Mouse (Mus musculus) heart, embryonic 13.5 days (tissue): ENCODE data around the gene Camkk2. TPM values are rescaled to one million over a fixed set of nuclear protein-coding genes. Genes with fewer than 3 reads are reported as not detected.
A peak's percentile ranks its signal among the peaks of the same experiment; 100 is the strongest.

Source experiments
- ATAC-seq: fragments of 200-750 bp; cut with Nextera tagmentation; 2 replicates; pipeline ENCODE4 v1.8.0; 2017; ENCODE audit warnings: moderate TSS enrichment; ENCODE audit not compliant: insufficient number of reproducible peaks, low FRiP score, low TSS enrichment; ENCODE audit errors: extremely low read depth
- H3K27ac ChIP-seq: fragments of 300-500 bp; sonication (generic); replicated peaks from 2 replicates; pipeline ENCODE4 v1.5.1; 2015; ENCODE audit warnings: moderate library complexity, mild to moderate bottlenecking, inconsistent platforms
- H3K27me3 ChIP-seq: fragments of 300-500 bp; sonication (generic); replicated peaks from 2 replicates; pipeline ENCODE4 v1.6.1; 2015; ENCODE audit warnings: mild to moderate bottlenecking, inconsistent platforms
- H3K36me3 ChIP-seq: fragments of 300-500 bp; sonication (generic); 2 replicates; pipeline ENCODE4 v1.6.1; 2015; ENCODE audit warnings: mild to moderate bottlenecking, inconsistent platforms
- H3K4me1 ChIP-seq: fragments of 300-500 bp; sonication (generic); 2 replicates; pipeline ENCODE4 v1.6.1; 2015; ENCODE audit warnings: inconsistent platforms
- H3K4me2 ChIP-seq: fragments of 300-500 bp; sonication (generic); 2 replicates; pipeline ENCODE4 v1.6.1; 2015; ENCODE audit warnings: inconsistent platforms, mild to moderate bottlenecking, moderate library complexity
- H3K4me3 ChIP-seq: fragments of 300-500 bp; sonication (generic); 2 replicates; pipeline ENCODE4 v1.5.1; 2015; ENCODE audit warnings: moderate library complexity, mild to moderate bottlenecking, inconsistent platforms
- H3K9ac ChIP-seq: fragments of 300-500 bp; sonication (generic); 2 replicates; pipeline ENCODE4 v1.6.1; 2015; ENCODE audit warnings: inconsistent platforms, mild to moderate bottlenecking, moderate library complexity
- H3K9me3 ChIP-seq: fragments of 300-500 bp; sonication (generic); 2 replicates; pipeline ENCODE4 v1.6.1; 2016; ENCODE audit warnings: inconsistent platforms
- WGBS: fragments of 180-500 bp; shearing (Covaris S2); methylation state at CpG from one replicate; pipeline ENCODE4 v1.1.7; 2015; ENCODE audit warnings: mixed read lengths; 5-methylcytosine and 5-hydroxymethylcytosine counted together
- polyA plus RNA-seq: library from polyadenylated mRNA; unstranded; fragments of >200 nt; fragmentation: Nextera tagmentation; extraction: Ambion mirVana; gene quantifications from 2 replicates; pipeline ENCODE4 v1.2.1, GENCODE M21; 2015

Gene Camkk2
- polyA plus RNA-seq, 1 experiment from 2014 or later: 14.0 TPM

GRCm38 (mm10) chr5:122731991-122732673 lies 47.1 kb downstream of the Camkk2 start:
- peak overlapping the region; percentile 34 for H3K4me2 ChIP-seq
- no peak; the same call in 1 of the 2 replicates for ATAC-seq
- H3K9me3 ChIP-seq: no peaks in the 10 kb centered on the region
- peak overlapping the region; percentile 77 for H3K27ac ChIP-seq
- H3K4me3 ChIP-seq: no peak overlapping the region
- H3K4me1 ChIP-seq: peaks cover 25% of the 10 kb centered on the region
- H3K36me3 ChIP-seq: peaks cover 29% of the 10 kb centered on the region
- 37% methylated on average over 15 of the region's 15 CpGs for WGBS
- H3K27me3 ChIP-seq: no peaks in the 10 kb centered on the region
- peak overlapping the region; percentile 12; the same call in 1 of the 2 replicates for H3K9ac ChIP-seq

DNA sequence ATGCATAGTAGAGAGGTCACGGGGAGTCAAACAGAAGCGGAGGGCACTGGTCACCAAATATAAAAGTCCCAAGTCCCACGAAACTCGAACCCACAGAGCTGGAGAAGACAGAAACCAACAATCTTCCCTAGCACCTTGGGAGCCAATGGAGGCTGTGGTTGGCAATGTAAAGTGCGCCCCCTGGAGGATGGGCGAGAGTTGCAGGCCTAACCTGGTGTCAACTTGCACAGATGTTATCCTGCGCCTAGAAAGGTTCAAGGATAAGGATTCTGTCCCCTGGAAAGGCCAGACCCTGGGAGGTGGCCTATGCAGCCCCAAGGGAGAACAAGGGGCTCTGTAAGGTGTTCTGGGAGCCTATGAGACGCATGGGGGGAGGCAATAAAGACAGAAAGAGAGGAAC lies 47.9 kb downstream of the Camkk2 start:
- Histone ChIP-seq H3K9me3 (no peaks in the 10 kb centered on the region), H3K4me2 (no peak overlapping the region), H3K9ac (no peak overlapping the region), H3K27me3 (no peaks in the 10 kb centered on the region), H3K4me3 (no peak overlapping the region), H3K36me3 (peaks cover 21% of the 10 kb centered on the region), H3K4me1 (peaks cover 25% of the 10 kb centered on the region), H3K27ac (peak overlapping the region; percentile 77)
- WGBS: 68% methylated on average over 8 of the region's 8 CpGs
- no peak for ATAC-seq

GRCm38 (mm10) chr5:122730776-122731175 lies 48.4 kb downstream of the Camkk2 start:
- Histone ChIP-seq H3K27me3 (no peaks in the 10 kb centered on the region), H3K4me2 (no peak overlapping the region), H3K9me3 (no peaks in the 10 kb centered on the region), H3K27ac (peak overlapping the region; percentile 20; the same call in 1 of the 2 replicates), H3K4me1 (peaks cover 29% of the 10 kb centered on the region), H3K36me3 (peaks cover 21% of the 10 kb centered on the region), H3K9ac (no peak overlapping the region), H3K4me3 (no peak overlapping the region)
- 68% methylated on average over 10 of the region's 10 CpGs for WGBS
- no peak for ATAC-seq

DNA sequence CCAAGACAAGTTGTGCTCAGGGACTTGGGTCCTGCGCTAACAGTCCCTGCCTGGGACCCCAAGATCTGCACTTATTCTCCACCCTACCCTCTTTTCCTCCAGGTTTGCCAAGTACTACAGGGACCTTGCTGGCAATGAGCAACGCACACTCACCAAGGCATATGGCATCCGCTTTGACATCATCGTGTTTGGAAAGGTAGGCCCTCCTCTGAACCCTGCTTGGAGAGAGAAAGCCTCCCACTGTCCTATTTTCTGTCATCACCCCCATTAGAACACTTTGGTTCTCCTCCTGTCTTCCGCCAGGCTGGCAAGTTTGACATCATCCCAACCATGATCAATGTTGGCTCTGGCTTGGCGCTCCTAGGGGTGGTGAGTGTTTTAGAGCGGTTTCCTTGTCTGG lies 52.1 kb downstream of the Camkk2 start:
- Histone ChIP-seq H3K9ac (no peak overlapping the region), H3K4me3 (no peak overlapping the region), H3K9me3 (0 out of 2 replicates have a peak, but pooled peaks cover 6% of the 10 kb centered on the region), H3K36me3 (peaks cover 32% of the 10 kb centered on the region), H3K4me2 (no peak overlapping the region), H3K27ac (no peak overlapping the region), H3K27me3 (no peaks in the 10 kb centered on the region), H3K4me1 (peaks cover 16% of the 10 kb centered on the region)
- WGBS: 91% methylated on average over 7 of the region's 7 CpGs
- no peak for ATAC-seq

GRCm38 (mm10) chr5:122726595-122726994 lies 52.6 kb downstream of the Camkk2 start:
- Histone ChIP-seq H3K4me1 (peaks cover 11% of the 10 kb centered on the region), H3K9me3 (0 out of 2 replicates have a peak, but pooled peaks cover 6% of the 10 kb centered on the region), H3K9ac (no peak overlapping the region), H3K36me3 (peaks cover 32% of the 10 kb centered on the region), H3K4me3 (no peak overlapping the region), H3K27me3 (no peaks in the 10 kb centered on the region), H3K27ac (no peak overlapping the region), H3K4me2 (no peak overlapping the region)
- ATAC-seq: no peak
- 67% methylated on average over 5 of the region's 5 CpGs for WGBS

DNA sequence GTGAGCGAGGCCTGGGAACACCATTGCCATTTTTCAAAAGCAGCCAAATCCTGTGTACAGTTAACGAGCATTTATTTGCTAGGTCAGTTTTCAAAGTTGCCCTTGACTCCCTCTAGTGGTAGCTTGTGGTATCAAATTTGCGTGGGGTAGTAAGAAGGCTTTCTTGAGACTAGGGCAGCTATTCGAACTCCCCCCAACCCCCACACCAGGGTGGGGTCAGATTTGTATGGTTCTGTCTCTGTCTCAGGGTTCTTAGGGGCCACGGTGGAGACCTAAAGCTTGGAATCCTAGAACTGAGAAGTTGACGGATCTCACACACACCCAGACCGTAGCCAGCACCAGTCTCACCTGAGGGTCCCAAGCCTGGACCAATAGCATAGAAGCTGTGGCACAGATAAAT lies 53.1 kb downstream of the Camkk2 start:
- Histone ChIP-seq H3K4me1 (peaks cover 8% of the 10 kb centered on the region; the same call in 1 of the 2 replicates), H3K9ac (no peak overlapping the region), H3K27ac (no peak overlapping the region), H3K4me2 (no peak overlapping the region), H3K36me3 (peaks cover 32% of the 10 kb centered on the region), H3K27me3 (no peaks in the 10 kb centered on the region), H3K9me3 (0 out of 2 replicates have a peak, but pooled peaks cover 6% of the 10 kb centered on the region), H3K4me3 (no peak overlapping the region)
- no peak for ATAC-seq
- 17% methylated on average over 7 of the region's 7 CpGs for WGBS

DNA sequence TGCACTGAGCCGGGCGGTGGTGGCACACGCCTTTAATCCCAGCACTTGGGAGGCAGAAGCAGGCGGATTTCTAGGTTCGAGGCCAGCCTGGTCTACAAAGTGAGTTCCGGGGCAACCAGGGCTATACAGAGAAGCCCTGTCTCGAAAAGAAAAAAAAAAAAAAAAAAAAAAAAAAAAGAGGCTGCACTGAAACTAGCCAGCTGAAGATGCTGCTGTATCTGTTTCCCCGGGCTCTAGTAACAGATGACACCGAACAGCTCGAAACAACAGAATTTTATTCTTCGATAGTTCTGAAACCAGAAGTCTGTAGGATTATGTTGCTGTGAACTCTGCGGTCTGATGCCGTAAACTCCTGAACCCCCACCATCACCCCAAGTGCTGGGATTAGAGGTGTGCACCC lies 53.8 kb downstream of the Camkk2 start:
- Histone ChIP-seq H3K4me1 (peaks cover 5% of the 10 kb centered on the region; the same call in 1 of the 2 replicates), H3K9me3 (0 out of 2 replicates have a peak, but pooled peaks cover 6% of the 10 kb centered on the region), H3K36me3 (peaks cover 27% of the 10 kb centered on the region), H3K4me3 (no peak overlapping the region), H3K27ac (no peak overlapping the region), H3K4me2 (no peak overlapping the region), H3K9ac (no peak overlapping the region), H3K27me3 (no peaks in the 10 kb centered on the region)
- ATAC-seq: no peak
- 79% methylated on average over 13 of the region's 13 CpGs for WGBS

DNA sequence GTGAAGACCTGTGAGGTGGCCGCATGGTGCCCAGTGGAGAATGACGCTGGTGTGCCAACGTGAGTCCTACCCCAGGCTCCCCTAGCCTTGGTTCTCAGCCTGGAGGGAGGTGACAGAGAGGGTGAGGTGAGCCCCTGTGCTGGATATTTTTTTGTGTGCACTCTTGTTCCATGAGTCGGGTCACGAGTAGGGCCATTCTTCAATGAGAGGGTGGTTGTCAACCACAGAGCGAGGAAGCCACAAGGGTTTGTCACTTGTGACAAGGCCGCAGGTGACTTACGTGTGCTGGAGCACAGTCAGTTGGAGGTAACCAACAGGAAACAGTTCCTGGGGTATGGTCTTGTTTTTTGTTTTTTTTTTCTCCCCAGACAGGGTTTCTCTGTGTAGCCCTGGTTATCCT lies 60.0 kb downstream of the Camkk2 start:
- Histone ChIP-seq H3K27me3 (no peaks in the 10 kb centered on the region), H3K36me3 (peaks cover 50% of the 10 kb centered on the region), H3K27ac (no peak overlapping the region), H3K9ac (no peak overlapping the region), H3K4me2 (no peak overlapping the region), H3K4me1 (peaks cover 3% of the 10 kb centered on the region; the same call in 1 of the 2 replicates), H3K9me3 (0 out of 2 replicates have a peak, but pooled peaks cover 6% of the 10 kb centered on the region), H3K4me3 (no peak overlapping the region)
- 86% methylated on average over 8 of the region's 8 CpGs for WGBS
- no peak for ATAC-seq

DNA sequence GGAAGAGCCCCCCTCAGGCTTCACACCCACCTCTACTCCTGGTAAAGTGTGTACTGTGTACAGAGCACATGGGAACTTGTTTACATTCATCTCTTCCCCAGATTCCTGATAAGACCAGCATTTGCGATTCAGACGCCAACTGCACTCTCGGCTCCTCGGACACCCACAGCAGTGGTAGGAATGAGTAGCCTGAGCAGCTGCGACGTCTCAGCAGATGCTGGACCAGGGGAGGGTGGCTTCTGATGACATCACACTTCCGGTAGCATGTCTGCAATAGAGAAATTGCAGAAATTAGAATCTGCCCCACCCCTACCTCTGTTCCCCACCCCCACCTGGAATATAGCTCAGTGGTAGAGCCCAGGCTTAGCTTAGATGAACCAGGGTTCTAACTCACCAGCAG lies 60.8 kb downstream of the Camkk2 start:
- H3K9me3 ChIP-seq: 0 out of 2 replicates have a peak, but pooled peaks cover 4% of the 10 kb centered on the region
- peaks cover 49% of the 10 kb centered on the region for H3K36me3 ChIP-seq
- no peak overlapping the region for H3K4me3 ChIP-seq

DNA sequence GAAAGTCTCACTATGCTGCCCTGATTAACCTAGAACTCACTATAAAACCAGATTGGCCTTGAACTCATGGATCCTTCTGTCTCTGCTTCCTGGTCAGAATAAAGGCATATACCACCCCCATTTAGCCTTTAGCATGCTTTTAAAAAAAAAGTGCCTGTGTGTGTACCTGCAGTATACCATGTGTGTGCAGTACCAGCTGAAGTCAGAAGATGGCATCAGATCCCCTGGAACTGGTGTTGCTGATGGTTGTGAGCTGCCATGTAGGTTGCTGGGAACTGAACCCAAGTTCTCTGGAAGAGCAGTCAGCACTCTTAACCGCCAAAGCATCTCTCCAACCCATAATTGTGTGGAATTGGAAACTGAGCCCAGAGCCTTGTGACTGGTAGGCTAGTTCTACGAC lies 62.4 kb downstream of the Camkk2 start:
- 0 out of 2 replicates have a peak, but pooled peaks cover 4% of the 10 kb centered on the region for H3K9me3 ChIP-seq
- no peak overlapping the region for H3K4me2 ChIP-seq
- no peak overlapping the region for H3K9ac ChIP-seq
- H3K27ac ChIP-seq: no peak overlapping the region
- WGBS: 95% methylated on average over 2 of the region's 2 CpGs
- peaks cover 40% of the 10 kb centered on the region for H3K36me3 ChIP-seq
- H3K4me3 ChIP-seq: no peak overlapping the region
- H3K27me3 ChIP-seq: no peaks in the 10 kb centered on the region
- no peak for ATAC-seq
- peaks cover 3% of the 10 kb centered on the region; the same call in 1 of the 2 replicates for H3K4me1 ChIP-seq

More for the DNA sequence above, 60.8 kb downstream of the Camkk2 start:
- Histone ChIP-seq H3K27me3 (no peaks in the 10 kb centered on the region), H3K9ac (no peak overlapping the region), H3K4me1 (peaks cover 3% of the 10 kb centered on the region; the same call in 1 of the 2 replicates), H3K27ac (no peak overlapping the region), H3K4me2 (no peak overlapping the region)
- no peak for ATAC-seq
- WGBS: 62% methylated on average over 7 of the region's 7 CpGs

DNA sequence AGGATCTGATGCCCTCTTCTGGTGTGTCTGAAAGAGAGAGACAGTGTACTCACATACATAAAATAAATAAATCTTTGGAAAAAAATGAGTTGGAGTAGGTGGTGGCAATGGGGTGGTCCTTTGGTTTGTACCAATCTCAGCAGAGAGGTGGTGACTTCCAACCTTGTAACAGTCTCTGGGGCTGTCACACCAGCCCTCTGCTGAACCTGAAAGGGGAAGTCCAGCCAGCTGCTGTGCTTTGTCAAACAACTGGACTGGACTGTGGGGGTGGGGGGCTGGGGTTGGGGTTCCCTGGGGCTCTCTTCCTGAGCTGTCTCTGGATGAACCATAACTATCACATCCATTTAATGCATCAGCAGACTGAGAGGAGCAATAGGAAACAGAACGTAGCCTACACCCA lies 63.5 kb downstream of the Camkk2 start:
- H3K9me3 ChIP-seq: 0 out of 2 replicates have a peak, but pooled peaks cover 4% of the 10 kb centered on the region
- no peak for ATAC-seq
- H3K4me1 ChIP-seq: peaks cover 3% of the 10 kb centered on the region; the same call in 1 of the 2 replicates
- H3K4me2 ChIP-seq: no peak overlapping the region
- no peaks in the 10 kb centered on the region for H3K27me3 ChIP-seq
- no peak overlapping the region for H3K4me3 ChIP-seq
- no peak overlapping the region for H3K9ac ChIP-seq
- no peak overlapping the region for H3K27ac ChIP-seq
- 72% methylated on average over 1 of the region's 1 CpGs for WGBS
- peaks cover 40% of the 10 kb centered on the region for H3K36me3 ChIP-seq
